Mouse (Mus musculus): ENCODE data around the gene Grik5. TPM values are rescaled to one million over a fixed set of nuclear protein-coding genes. Genes with fewer than 3 reads are reported as not detected.

Gene Grik5
- polyA plus RNA-seq, 1 experiment from 2014 or later: 8.3 TPM

GRCm38 (mm10) chr7:25079496-25080026, 7.4 kb upstream of the Grik5 start:
- Histone ChIP-seq H3K9me3 (ENCODE audit: control insufficient read depth, low read length) (no peaks in the 10 kb centered on the region), H3K4me1 (ENCODE audit: control insufficient read depth in 2 of 2, insufficient read depth in 2 of 2, low read length in 2 of 2) (peaks cover 9 to 32% of the 10 kb centered on the region in 2 experiments), H3K27ac (replicated peaks in 1 of 2; ENCODE audit: control insufficient read depth in 1 of 2, insufficient read depth in 1 of 2, low read depth in 2 of 2, low read length in 2 of 2) (no peak overlapping the region), H3K4me2 (ENCODE audit: low read length) (no peak overlapping the region), H3K27me3 (ENCODE audit: control insufficient read depth, insufficient read depth, low read length) (no peaks in the 10 kb centered on the region), H3K4me3 (ENCODE audit: control insufficient read depth in 1 of 2, insufficient read depth in 1 of 2, low read depth in 1 of 2, low read length in 2 of 2) (no peak overlapping the region), H3K36me3 (ENCODE audit: control insufficient read depth, insufficient read depth, low read length) (peaks cover 56% of the 10 kb centered on the region), H3K9ac (ENCODE audit: low read length) (no peak overlapping the region)
- no peak for ATAC-seq (ENCODE audit: insufficient number of reproducible peaks, insufficient read depth, low FRiP score, low read depth)
- 78% methylated on average over 12 of the region's 12 CpGs for WGBS

DNA sequence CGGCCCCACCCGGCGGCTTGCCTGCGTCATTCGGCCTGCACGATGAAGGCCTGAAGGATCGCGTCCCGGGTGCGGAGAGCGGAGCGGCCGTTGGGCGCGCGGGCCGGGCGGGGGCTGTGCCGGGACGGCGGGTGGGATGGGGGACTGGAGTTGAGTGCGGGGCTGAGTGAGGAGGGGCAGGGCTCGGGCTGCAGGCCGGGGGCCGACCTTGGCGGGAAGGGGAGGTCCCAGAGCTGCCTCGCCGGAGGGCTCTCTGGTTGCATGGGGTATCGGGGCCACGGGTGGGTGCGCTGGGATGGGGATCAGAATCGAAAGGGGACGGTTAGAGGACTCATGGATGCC, 5.2 kb upstream of the Grik5 start:
- under 1% methylated on average over 33 of the region's 33 CpGs for WGBS
- ATAC-seq (ENCODE audit: insufficient number of reproducible peaks, insufficient read depth, low FRiP score, low read depth): peak; percentile 35
- H3K4me1 ChIP-seq (ENCODE audit: control insufficient read depth in 2 of 2, insufficient read depth in 2 of 2, low read length in 2 of 2): peaks cover 12 to 29% of the 10 kb centered on the region in 2 experiments

DNA sequence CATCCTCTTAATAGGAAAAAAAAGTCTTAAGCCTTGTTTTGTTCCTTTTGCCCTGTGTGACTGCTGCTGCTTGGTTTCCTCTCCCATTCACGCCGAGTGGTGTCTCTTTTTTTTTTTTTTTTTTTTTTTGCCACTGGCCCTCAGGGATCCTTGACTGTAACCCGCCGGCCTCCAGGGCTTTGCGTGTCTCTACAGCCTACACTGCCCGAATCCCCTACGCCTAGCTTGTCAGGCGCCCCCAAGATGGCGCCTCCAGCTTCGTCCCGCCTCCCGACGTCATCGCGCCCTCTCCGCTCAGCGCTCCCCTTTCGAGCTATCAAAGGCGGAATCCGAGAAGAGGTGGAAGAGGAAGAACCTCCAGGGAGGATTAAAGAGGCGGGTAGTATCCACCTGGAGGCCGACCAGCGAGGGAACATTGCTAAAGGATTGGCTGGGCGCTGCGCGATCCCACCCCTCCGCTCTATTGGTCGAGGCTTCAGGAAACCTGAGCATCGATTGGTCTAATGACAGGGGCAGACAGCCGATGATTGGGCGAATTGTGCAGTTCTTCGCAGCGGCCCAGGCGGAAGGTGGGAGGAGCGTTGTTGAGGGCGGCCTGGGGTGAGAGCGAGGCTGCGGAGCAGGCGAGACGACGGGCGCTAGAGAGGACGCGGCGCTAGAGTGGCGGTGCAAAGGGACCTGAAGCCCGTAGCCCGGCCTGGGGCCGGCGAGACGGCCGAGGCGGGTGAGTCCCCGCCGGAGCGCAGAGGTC, 4.7 kb upstream of the Grik5 start:
- WGBS: under 1% methylated on average over 55 of the region's 56 CpGs
- peak; percentile 95 for ATAC-seq (ENCODE audit: insufficient number of reproducible peaks, insufficient read depth, low FRiP score, low read depth)
- peak overlapping the region; percentile 72 to 91 for H3K4me3 ChIP-seq (ENCODE audit: control insufficient read depth in 1 of 2, insufficient read depth in 1 of 2, low read depth in 1 of 2, low read length in 2 of 2)
- peak overlapping the region; percentile 98 for H3K9ac ChIP-seq (ENCODE audit: low read length)
- H3K9me3 ChIP-seq (ENCODE audit: control insufficient read depth, low read length): no peaks in the 10 kb centered on the region
- H3K27ac ChIP-seq (replicated peaks in 1 of 2; ENCODE audit: control insufficient read depth in 1 of 2, insufficient read depth in 1 of 2, low read depth in 2 of 2, low read length in 2 of 2): peak overlapping the region; percentile 95
- H3K4me1 ChIP-seq (ENCODE audit: control insufficient read depth in 2 of 2, insufficient read depth in 2 of 2, low read length in 2 of 2): peaks cover 12 to 30% of the 10 kb centered on the region in 2 experiments
- H3K27me3 ChIP-seq (ENCODE audit: control insufficient read depth, insufficient read depth, low read length): no peaks in the 10 kb centered on the region
- peak overlapping the region; percentile 88 for H3K4me2 ChIP-seq (ENCODE audit: low read length)
- H3K36me3 ChIP-seq (ENCODE audit: control insufficient read depth, insufficient read depth, low read length): peaks cover 29% of the 10 kb centered on the region

More for the DNA sequence above, 5.2 kb upstream of the Grik5 start:
- peak overlapping the region; percentile 69 to 94 for H3K27ac ChIP-seq (replicated peaks in 1 of 2; ENCODE audit: control insufficient read depth in 1 of 2, insufficient read depth in 1 of 2, low read depth in 2 of 2, low read length in 2 of 2)
- no peaks in the 10 kb centered on the region for H3K27me3 ChIP-seq (ENCODE audit: control insufficient read depth, insufficient read depth, low read length)
- H3K9me3 ChIP-seq (ENCODE audit: control insufficient read depth, low read length): no peaks in the 10 kb centered on the region
- peak overlapping the region; percentile 98 for H3K9ac ChIP-seq (ENCODE audit: low read length)
- H3K4me3 ChIP-seq (ENCODE audit: control insufficient read depth in 1 of 2, insufficient read depth in 1 of 2, low read depth in 1 of 2, low read length in 2 of 2): peak overlapping the region; percentile 72 to 91
- peak overlapping the region; percentile 88 for H3K4me2 ChIP-seq (ENCODE audit: low read length)
- H3K36me3 ChIP-seq (ENCODE audit: control insufficient read depth, insufficient read depth, low read length): peaks cover 34% of the 10 kb centered on the region

DNA sequence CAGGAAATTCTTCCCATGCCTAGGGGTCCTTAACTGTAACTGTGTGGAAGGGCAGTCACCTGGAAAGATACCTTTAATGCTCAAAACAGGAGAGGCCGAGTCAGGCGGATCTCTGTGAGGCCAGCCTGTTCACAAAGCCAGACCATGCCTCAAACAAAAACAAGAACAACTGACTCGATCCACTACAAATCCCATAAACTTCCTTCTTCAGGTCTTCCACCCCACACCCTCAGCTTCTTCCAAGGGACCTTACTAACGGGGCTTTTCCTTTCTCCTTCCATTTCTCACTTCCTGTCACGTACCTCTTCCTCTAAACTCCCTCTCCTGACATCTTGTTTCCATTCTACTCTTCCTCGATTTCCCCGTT, 4.1 kb upstream of the Grik5 start:
- Histone ChIP-seq H3K9ac (ENCODE audit: low read length) (peak overlapping the region; percentile 76), H3K4me3 (ENCODE audit: control insufficient read depth in 1 of 2, insufficient read depth in 1 of 2, low read depth in 1 of 2, low read length in 2 of 2) (peak overlapping the region; percentile 51 to 91), H3K36me3 (ENCODE audit: control insufficient read depth, insufficient read depth, low read length) (peaks cover 23% of the 10 kb centered on the region), H3K9me3 (ENCODE audit: control insufficient read depth, low read length) (no peaks in the 10 kb centered on the region), H3K4me1 (ENCODE audit: control insufficient read depth in 2 of 2, insufficient read depth in 2 of 2, low read length in 2 of 2) (peaks cover 14 to 35% of the 10 kb centered on the region in 2 experiments), H3K27me3 (ENCODE audit: control insufficient read depth, insufficient read depth, low read length) (no peaks in the 10 kb centered on the region), H3K27ac (replicated peaks in 1 of 2; ENCODE audit: control insufficient read depth in 1 of 2, insufficient read depth in 1 of 2, low read depth in 2 of 2, low read length in 2 of 2) (peak overlapping the region; percentile 95), H3K4me2 (ENCODE audit: low read length) (peak overlapping the region; percentile 71)
- ATAC-seq (ENCODE audit: insufficient number of reproducible peaks, insufficient read depth, low FRiP score, low read depth): no peak
- WGBS: 19% methylated on average over 7 of the region's 7 CpGs

DNA sequence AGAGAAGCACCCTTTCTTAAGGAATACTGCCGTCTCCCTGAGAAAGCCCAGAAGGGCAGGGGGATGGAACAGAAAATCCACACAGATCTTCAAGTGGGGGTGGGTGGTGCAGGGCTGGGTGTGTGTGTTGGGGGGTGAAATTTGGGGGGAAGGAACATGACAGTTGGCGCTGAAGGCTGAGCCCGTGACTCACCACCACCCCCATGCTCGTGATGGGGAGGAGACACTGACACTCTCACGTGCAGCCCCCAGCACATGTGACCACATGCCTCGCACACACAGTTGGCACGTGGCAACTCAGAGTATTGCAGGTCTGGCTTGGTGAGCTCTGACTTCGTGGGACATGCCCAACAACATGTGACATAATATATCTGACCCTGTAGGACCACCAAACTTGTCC, 1.8 kb upstream of the Grik5 start:
- H3K27me3 ChIP-seq (ENCODE audit: control insufficient read depth, insufficient read depth, low read length): no peaks in the 10 kb centered on the region
- H3K4me1 ChIP-seq (ENCODE audit: control insufficient read depth in 2 of 2, insufficient read depth in 2 of 2, low read length in 2 of 2): peaks cover 24 to 50% of the 10 kb centered on the region in 2 experiments
- no peak overlapping the region for H3K27ac ChIP-seq (replicated peaks in 1 of 2; ENCODE audit: control insufficient read depth in 1 of 2, insufficient read depth in 1 of 2, low read depth in 2 of 2, low read length in 2 of 2)
- H3K4me3 ChIP-seq (ENCODE audit: control insufficient read depth in 1 of 2, insufficient read depth in 1 of 2, low read depth in 1 of 2, low read length in 2 of 2): no peak overlapping the region
- H3K9ac ChIP-seq (ENCODE audit: low read length): no peak overlapping the region
- no peak overlapping the region for H3K4me2 ChIP-seq (ENCODE audit: low read length)
- H3K36me3 ChIP-seq (ENCODE audit: control insufficient read depth, insufficient read depth, low read length): 0 out of 2 replicates have a peak, but pooled peaks cover 1% of the 10 kb centered on the region
- ATAC-seq (ENCODE audit: insufficient number of reproducible peaks, insufficient read depth, low FRiP score, low read depth): no peak
- WGBS: 86% methylated on average over 8 of the region's 8 CpGs
- no peaks in the 10 kb centered on the region for H3K9me3 ChIP-seq (ENCODE audit: control insufficient read depth, low read length)

DNA sequence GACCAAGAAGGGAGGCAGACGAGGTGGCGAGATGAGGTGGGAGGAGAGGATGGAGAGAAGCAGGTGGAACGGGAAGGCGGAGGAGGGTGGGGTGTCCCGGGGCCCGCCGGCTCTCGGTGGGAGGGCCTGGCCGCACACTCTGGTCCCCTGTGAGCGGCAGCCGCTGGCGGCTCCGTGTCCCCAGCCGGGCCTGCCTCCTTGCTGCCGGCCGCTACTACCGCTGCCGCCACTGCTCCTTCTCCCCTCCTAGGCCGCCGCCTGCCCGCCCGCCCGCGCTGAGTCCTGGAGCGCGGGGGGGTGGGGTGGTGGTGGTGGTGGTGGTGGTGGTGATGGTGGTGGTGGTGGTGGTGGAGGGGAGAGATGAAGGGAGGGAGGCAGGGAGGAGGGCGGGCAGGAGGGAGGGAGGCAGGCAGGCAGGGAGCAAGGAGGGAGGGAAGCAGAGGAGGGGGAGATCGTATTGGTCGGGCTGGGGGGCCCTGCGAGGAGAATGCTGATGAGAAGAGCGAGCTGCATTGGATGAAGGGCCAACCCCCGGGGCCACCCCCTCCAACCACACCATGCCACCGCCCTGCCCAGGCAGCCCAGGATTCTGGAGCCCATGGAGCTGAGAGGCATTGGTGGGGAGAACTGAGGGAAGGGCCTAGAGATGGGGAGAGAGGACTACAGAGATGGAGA, 707 bp upstream of the Grik5 start:
- peak overlapping the region; percentile 89 for H3K9ac ChIP-seq (ENCODE audit: low read length)
- peaks cover 20 to 39% of the 10 kb centered on the region in 2 experiments for H3K4me1 ChIP-seq (ENCODE audit: control insufficient read depth in 2 of 2, insufficient read depth in 2 of 2, low read length in 2 of 2)
- 2% methylated on average over 21 of the region's 33 CpGs for WGBS
- H3K27ac ChIP-seq (replicated peaks in 1 of 2; ENCODE audit: control insufficient read depth in 1 of 2, insufficient read depth in 1 of 2, low read depth in 2 of 2, low read length in 2 of 2): peak overlapping the region; percentile 63 to 81
- no peaks in the 10 kb centered on the region for H3K27me3 ChIP-seq (ENCODE audit: control insufficient read depth, insufficient read depth, low read length)
- ATAC-seq (ENCODE audit: insufficient number of reproducible peaks, insufficient read depth, low FRiP score, low read depth): no peak; the same call in 1 of the 2 replicates
- H3K9me3 ChIP-seq (ENCODE audit: control insufficient read depth, low read length): no peaks in the 10 kb centered on the region
- H3K4me2 ChIP-seq (ENCODE audit: low read length): peak overlapping the region; percentile 95
- peaks cover 9% of the 10 kb centered on the region for H3K36me3 ChIP-seq (ENCODE audit: control insufficient read depth, insufficient read depth, low read length)
- H3K4me3 ChIP-seq (ENCODE audit: control insufficient read depth in 1 of 2, insufficient read depth in 1 of 2, low read depth in 1 of 2, low read length in 2 of 2): peak overlapping the region; percentile 70 to 87

- H3K9me3 ChIP-seq (ENCODE audit: control insufficient read depth, low read length): no peaks in the 10 kb centered on the region
- peaks cover 48% of the 10 kb centered on the region for H3K36me3 ChIP-seq (ENCODE audit: control insufficient read depth, insufficient read depth, low read length)
- no peak overlapping the region for H3K4me3 ChIP-seq (ENCODE audit: control insufficient read depth in 1 of 2, insufficient read depth in 1 of 2, low read depth in 1 of 2, low read length in 2 of 2)
- ATAC-seq (ENCODE audit: insufficient number of reproducible peaks, insufficient read depth, low FRiP score, low read depth): no peak
- no peaks in the 10 kb centered on the region for H3K27me3 ChIP-seq (ENCODE audit: control insufficient read depth, insufficient read depth, low read length)
- WGBS: 56% methylated on average over 2 of the region's 2 CpGs
- no peak overlapping the region for H3K9ac ChIP-seq (ENCODE audit: low read length)
- H3K4me1 ChIP-seq (ENCODE audit: control insufficient read depth in 2 of 2, insufficient read depth in 2 of 2, low read length in 2 of 2): peaks cover 17 to 31% of the 10 kb centered on the region in 2 experiments
- H3K27ac ChIP-seq (replicated peaks in 1 of 2; ENCODE audit: control insufficient read depth in 1 of 2, insufficient read depth in 1 of 2, low read depth in 2 of 2, low read length in 2 of 2): no peak overlapping the region
- H3K4me2 ChIP-seq (ENCODE audit: low read length): no peak overlapping the region
Measured at GRCm38 (mm10) chr7:25068724-25069123, 3.4 kb downstream of the Grik5 start.
